Mouse (Mus musculus): ENCODE results near the gene Ntan1.
A peak's percentile ranks its signal among the peaks of the same experiment; 100 is the strongest.
"Not testable (repeated sequence)": the region's sequence is repeated elsewhere in the genome, so short reads cannot be mapped to it uniquely, and the experiment has no call there.

Gene Ntan1

GRCm38 (mm10) chr16:13818560-13819393, at the start of gene Ntan1:
Gene Ntan1 (plus strand): TSS chr16:13818845.
- peak; percentile 98 for DNase-seq (ENCODE audit: low read depth, low spot score)

GRCm38 (mm10) chr16:13771603-13772002, 47.0 kb upstream of the Ntan1 start:
- DNase-seq (ENCODE audit: low read depth, low spot score) = peak; percentile 77

- peak; percentile 36 for DNase-seq (ENCODE audit: low read depth, low spot score)
Measured at GRCm38 (mm10) chr16:13772051-13772450, 46.6 kb upstream of the Ntan1 start.

GRCm38 (mm10) chr16:13774011-13774410, 44.6 kb upstream of the Ntan1 start:
- not testable (repeated sequence) for DNase-seq (ENCODE audit: low read depth, low spot score)

GRCm38 (mm10) chr16:13774651-13775050, 44.0 kb upstream of the Ntan1 start:
- not testable (repeated sequence) for DNase-seq (ENCODE audit: low read depth, low spot score)

- peak; percentile 97 for DNase-seq (ENCODE audit: low read depth, low spot score)
Measured at GRCm38 (mm10) chr16:13780353-13781036, 38.1 kb upstream of the Ntan1 start, which contains the start of gene Rrn3. Gene Rrn3 (plus strand): TSS chr16:13780708.

GRCm38 (mm10) chr16:13781216-13781615, 37.4 kb upstream of the Ntan1 start:
- DNase-seq (ENCODE audit: low read depth, low spot score) = no peak

- peak; percentile 97 for DNase-seq (ENCODE audit: low read depth, low spot score)
Measured at GRCm38 (mm10) chr16:13785932-13786331, 32.7 kb upstream of the Ntan1 start.

GRCm38 (mm10) chr16:13793441-13793840, 25.2 kb upstream of the Ntan1 start:
- DNase-seq (ENCODE audit: low read depth, low spot score) = peak; percentile 41

GRCm38 (mm10) chr16:13796746-13797175, 21.9 kb upstream of the Ntan1 start:
- no peak for DNase-seq (ENCODE audit: low read depth, low spot score)

- no peak for DNase-seq (ENCODE audit: low read depth, low spot score)
Measured at GRCm38 (mm10) chr16:13801231-13801630, 17.4 kb upstream of the Ntan1 start.

GRCm38 (mm10) chr16:13804666-13805065, 14.0 kb upstream of the Ntan1 start:
- peak; percentile 77 for DNase-seq (ENCODE audit: low read depth, low spot score)

GRCm38 (mm10) chr16:13807616-13808015, 11.0 kb upstream of the Ntan1 start:
- no peak for DNase-seq (ENCODE audit: low read depth, low spot score)

- DNase-seq (ENCODE audit: low read depth, low spot score) = no peak
Measured at GRCm38 (mm10) chr16:13808410-13808809, 10.2 kb upstream of the Ntan1 start.

- DNase-seq (ENCODE audit: low read depth, low spot score) = peak; percentile 51
Measured at GRCm38 (mm10) chr16:13812152-13812551, 6.5 kb upstream of the Ntan1 start.

- no peak for DNase-seq (ENCODE audit: low read depth, low spot score)
Measured at GRCm38 (mm10) chr16:13813200-13813599, 5.4 kb upstream of the Ntan1 start.

- no peak for DNase-seq (ENCODE audit: low read depth, low spot score)
Measured at GRCm38 (mm10) chr16:13819394-13819743, 724 bp downstream of the Ntan1 start.

GRCm38 (mm10) chr16:13819806-13820500, 1.3 kb downstream of the Ntan1 start:
- no peak for DNase-seq (ENCODE audit: low read depth, low spot score)

- DNase-seq (ENCODE audit: low read depth, low spot score) = peak; percentile 51
Measured at GRCm38 (mm10) chr16:13820771-13821170, 2.1 kb downstream of the Ntan1 start.

GRCm38 (mm10) chr16:13825781-13826490, 7.3 kb downstream of the Ntan1 start:
- no peak for DNase-seq (ENCODE audit: low read depth, low spot score)

GRCm38 (mm10) chr16:13826511-13826910, 7.9 kb downstream of the Ntan1 start:
- no peak for DNase-seq (ENCODE audit: low read depth, low spot score)

Data from R1 (cell line).